Mouse (Mus musculus): ENCODE results near the gene Lamtor3. TPM values are rescaled to one million over a fixed set of nuclear protein-coding genes. Genes with fewer than 3 reads are reported as not detected.

Gene Lamtor3
- polyA plus RNA-seq, 1 experiment from 2014 or later = 103 TPM

- Histone ChIP-seq H3K27ac (no peak overlapping the region), H3K27me3 (no peaks in the 10 kb centered on the region), H3K4me1 (no peaks in the 10 kb centered on the region), H3K4me3 (replicated peaks) (no peak overlapping the region), H3K9ac (no peak overlapping the region), H3K36me3 (replicated peaks) (no peaks in the 10 kb centered on the region), H3K9me3 (no peaks in the 10 kb centered on the region), H3K4me2 (no peak overlapping the region)
- WGBS = 93% methylated on average over 9 of the region's 9 CpGs
- ATAC-seq (ENCODE audit: low FRiP score) = no peak
These were observed 50.6 kb downstream of the Lamtor3 start for GRCm38 (mm10) chr3:137968820-137969486.

GRCm38 (mm10) chr3:137969951-137970350 lies 51.6 kb downstream of the Lamtor3 start:
- no peak overlapping the region for H3K27ac ChIP-seq
- 51% methylated on average over 12 of the region's 12 CpGs for WGBS
- no peaks in the 10 kb centered on the region for H3K27me3 ChIP-seq
- H3K9me3 ChIP-seq = no peaks in the 10 kb centered on the region
- no peak overlapping the region for H3K9ac ChIP-seq
- no peaks in the 10 kb centered on the region for H3K36me3 ChIP-seq (replicated peaks)
- 0 out of 2 replicates have a peak, but pooled peaks have one; percentile 51 for ATAC-seq (ENCODE audit: low FRiP score)
- H3K4me1 ChIP-seq = no peaks in the 10 kb centered on the region
- H3K4me3 ChIP-seq (replicated peaks) = no peak overlapping the region
- H3K4me2 ChIP-seq = peak overlapping the region; percentile 25

- 79% methylated on average over 5 of the region's 5 CpGs for WGBS
These were observed 53.9 kb downstream of the Lamtor3 start for GRCm38 (mm10) chr3:137972224-137972623.

DNA sequence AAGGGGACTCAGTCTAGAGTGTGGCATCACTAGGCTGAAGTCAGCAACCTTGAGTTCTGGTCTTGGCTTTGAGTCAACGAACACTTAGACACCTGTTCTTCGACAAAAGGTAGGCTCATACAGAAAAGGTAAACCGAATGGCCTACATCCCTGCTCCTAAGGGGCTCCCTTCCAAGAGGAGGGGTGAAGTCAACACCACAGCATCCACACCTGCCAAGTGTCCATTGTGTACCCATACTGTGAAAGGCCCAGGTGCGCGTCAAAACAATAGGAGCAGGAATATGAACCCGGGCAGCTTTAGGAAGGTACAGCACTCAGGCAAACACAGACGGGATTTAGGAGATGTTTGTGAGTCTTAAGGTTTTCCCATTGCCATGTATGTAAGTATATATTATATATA lies 54.7 kb downstream of the Lamtor3 start:
- no peak for ATAC-seq (ENCODE audit: low FRiP score)
- H3K9me3 ChIP-seq = no peaks in the 10 kb centered on the region
- no peak overlapping the region for H3K4me2 ChIP-seq
- H3K27me3 ChIP-seq = no peaks in the 10 kb centered on the region
- peaks cover 12% of the 10 kb centered on the region for H3K4me1 ChIP-seq
- no peaks in the 10 kb centered on the region for H3K36me3 ChIP-seq (replicated peaks)
- no peak overlapping the region for H3K27ac ChIP-seq
- 92% methylated on average over 7 of the region's 7 CpGs for WGBS
- no peak overlapping the region for H3K4me3 ChIP-seq (replicated peaks)
- H3K9ac ChIP-seq = no peak overlapping the region

More at GRCm38 (mm10) chr3:137972224-137972623, 53.9 kb downstream of the Lamtor3 start:
- Histone ChIP-seq H3K36me3 (replicated peaks) (no peaks in the 10 kb centered on the region), H3K4me1 (peaks cover 5% of the 10 kb centered on the region), H3K27ac (no peak overlapping the region), H3K4me2 (no peak overlapping the region), H3K27me3 (no peaks in the 10 kb centered on the region), H3K9me3 (no peaks in the 10 kb centered on the region), H3K4me3 (replicated peaks) (no peak overlapping the region), H3K9ac (no peak overlapping the region)
- ATAC-seq (ENCODE audit: low FRiP score) = no peak

DNA sequence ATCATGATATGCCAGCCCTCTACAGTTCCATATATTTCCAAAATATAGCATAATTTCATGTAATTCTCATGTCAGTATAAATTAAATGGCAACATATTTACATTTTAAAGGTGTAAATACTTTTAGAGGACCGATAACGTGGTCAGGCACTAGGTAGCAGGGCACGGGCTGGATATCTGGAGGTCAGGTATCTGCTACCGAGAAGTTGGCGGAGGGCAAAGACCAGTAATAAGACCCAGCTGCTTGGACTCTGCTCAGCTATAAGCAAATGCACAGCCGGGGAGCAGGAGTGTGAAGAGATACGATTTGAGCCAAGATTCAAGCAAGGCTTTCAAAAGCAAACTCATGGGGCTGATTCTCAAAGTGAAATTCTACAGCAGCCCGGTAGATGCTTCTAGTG lies 56.0 kb downstream of the Lamtor3 start:
- Histone ChIP-seq H3K4me1 (peaks cover 12% of the 10 kb centered on the region), H3K27me3 (no peaks in the 10 kb centered on the region), H3K4me2 (no peak overlapping the region), H3K4me3 (replicated peaks) (no peak overlapping the region), H3K9ac (no peak overlapping the region), H3K9me3 (no peaks in the 10 kb centered on the region), H3K36me3 (replicated peaks) (no peaks in the 10 kb centered on the region), H3K27ac (no peak overlapping the region)
- 89% methylated on average over 8 of the region's 8 CpGs for WGBS
- no peak for ATAC-seq (ENCODE audit: low FRiP score)

GRCm38 (mm10) chr3:137975435-137975834 lies 57.1 kb downstream of the Lamtor3 start:
- 0 out of 2 replicates have a peak, but pooled peaks cover 4% of the 10 kb centered on the region for H3K27me3 ChIP-seq
- WGBS = 83% methylated on average over 7 of the region's 7 CpGs
- no peaks in the 10 kb centered on the region for H3K36me3 ChIP-seq (replicated peaks)
- no peaks in the 10 kb centered on the region for H3K9me3 ChIP-seq
- ATAC-seq (ENCODE audit: low FRiP score) = no peak
- no peak overlapping the region for H3K9ac ChIP-seq
- H3K4me1 ChIP-seq = peaks cover 15% of the 10 kb centered on the region
- no peak overlapping the region for H3K4me3 ChIP-seq (replicated peaks)
- H3K4me2 ChIP-seq = no peak overlapping the region
- no peak overlapping the region for H3K27ac ChIP-seq

DNA sequence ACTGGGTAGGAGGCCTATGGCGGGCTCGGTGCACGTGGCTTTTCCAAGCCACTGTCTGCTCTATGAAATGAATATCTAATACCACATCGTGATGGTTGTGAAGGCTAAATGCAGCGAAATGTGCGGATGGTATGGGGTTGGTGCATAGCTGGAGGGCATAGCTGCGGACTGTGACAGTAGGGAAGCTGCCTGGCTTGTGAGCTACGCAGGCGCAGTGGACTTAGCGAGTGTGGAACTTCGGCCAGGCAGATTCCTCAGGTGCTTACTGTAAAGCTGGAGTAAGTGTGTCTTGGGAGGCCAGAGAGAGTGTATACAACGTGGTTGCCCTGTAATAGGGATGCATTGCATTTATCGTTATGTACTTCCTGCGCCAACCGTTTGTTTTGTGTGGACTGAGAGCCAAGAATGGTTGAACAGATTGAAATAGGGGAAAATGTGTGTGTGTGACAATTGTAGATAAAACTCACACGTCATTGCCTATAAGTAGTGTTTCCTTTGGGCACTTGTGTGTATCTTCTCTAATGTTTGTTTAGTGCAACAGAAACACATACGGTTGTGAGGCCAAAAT lies 57.6 kb downstream of the Lamtor3 start:
- H3K4me2 ChIP-seq = no peak overlapping the region
- no peaks in the 10 kb centered on the region for H3K9me3 ChIP-seq
- H3K9ac ChIP-seq = no peak overlapping the region
- peaks cover 20% of the 10 kb centered on the region for H3K4me1 ChIP-seq
- no peak overlapping the region for H3K27ac ChIP-seq
- no peaks in the 10 kb centered on the region for H3K36me3 ChIP-seq (replicated peaks)
- no peak for ATAC-seq (ENCODE audit: low FRiP score)
- H3K27me3 ChIP-seq = 0 out of 2 replicates have a peak, but pooled peaks cover 5% of the 10 kb centered on the region
- 95% methylated on average over 17 of the region's 17 CpGs for WGBS
- no peak overlapping the region for H3K4me3 ChIP-seq (replicated peaks)

DNA sequence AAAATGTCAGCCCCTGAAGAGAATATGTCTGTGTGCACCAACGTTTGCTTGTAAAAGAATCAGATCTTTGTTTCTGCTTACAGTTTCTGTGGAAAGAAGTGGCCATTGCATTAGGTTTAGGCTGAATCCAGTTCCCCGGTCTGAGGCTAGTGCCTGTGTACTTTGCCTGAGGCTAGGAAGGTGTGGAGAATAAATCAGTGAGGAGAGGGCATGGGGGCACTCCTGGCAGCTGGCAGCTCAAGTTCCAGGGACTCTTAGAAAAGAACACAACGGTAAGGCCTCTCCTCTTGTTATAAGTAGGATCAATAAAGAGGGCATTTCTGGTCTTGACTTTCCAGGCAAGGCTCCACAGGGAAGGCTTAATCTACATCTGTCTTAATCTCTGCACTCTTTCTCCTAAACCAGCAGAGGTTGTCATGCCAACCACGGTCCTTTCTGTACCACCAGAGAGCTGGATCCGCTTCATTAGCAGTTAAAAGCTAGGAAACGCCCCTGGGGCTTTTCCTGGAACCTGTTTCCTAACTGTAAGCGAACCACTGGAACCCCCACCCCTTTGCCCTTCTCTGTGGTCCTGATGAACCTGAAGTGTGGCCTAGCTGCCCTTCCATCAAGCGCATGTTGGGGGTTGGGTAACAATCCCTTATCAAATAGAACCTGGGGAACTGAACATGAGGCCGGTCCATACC lies 58.8 kb downstream of the Lamtor3 start:
- WGBS = 17% methylated on average over 9 of the region's 9 CpGs
- peaks cover 25% of the 10 kb centered on the region for H3K4me1 ChIP-seq
- H3K27me3 ChIP-seq = 0 out of 2 replicates have a peak, but pooled peaks cover 5% of the 10 kb centered on the region
- H3K36me3 ChIP-seq (replicated peaks) = no peaks in the 10 kb centered on the region
- no peak overlapping the region for H3K4me3 ChIP-seq (replicated peaks)
- H3K27ac ChIP-seq = peak overlapping the region; percentile 85
- no peaks in the 10 kb centered on the region for H3K9me3 ChIP-seq
- peak; percentile 62 for ATAC-seq (ENCODE audit: low FRiP score)
- no peak overlapping the region for H3K9ac ChIP-seq
- peak overlapping the region; percentile 19; the same call in 1 of the 2 replicates for H3K4me2 ChIP-seq

GRCm38 (mm10) chr3:137977629-137978041 lies 59.3 kb downstream of the Lamtor3 start:
- Histone ChIP-seq H3K4me1 (peaks cover 25% of the 10 kb centered on the region), H3K9ac (no peak overlapping the region), H3K4me3 (replicated peaks) (no peak overlapping the region), H3K36me3 (replicated peaks) (no peaks in the 10 kb centered on the region), H3K27me3 (0 out of 2 replicates have a peak, but pooled peaks cover 5% of the 10 kb centered on the region), H3K27ac (peak overlapping the region; percentile 85), H3K4me2 (peak overlapping the region; percentile 19; the same call in 1 of the 2 replicates), H3K9me3 (no peaks in the 10 kb centered on the region)
- peak; percentile 67 for ATAC-seq (ENCODE audit: low FRiP score)
- WGBS = 17% methylated on average over 6 of the region's 6 CpGs

- Histone ChIP-seq H3K27me3 (0 out of 2 replicates have a peak, but pooled peaks cover 5% of the 10 kb centered on the region), H3K4me3 (replicated peaks) (no peak overlapping the region), H3K36me3 (replicated peaks) (no peaks in the 10 kb centered on the region), H3K9me3 (no peaks in the 10 kb centered on the region), H3K27ac (no peak overlapping the region), H3K4me2 (no peak overlapping the region), H3K4me1 (peaks cover 25% of the 10 kb centered on the region), H3K9ac (no peak overlapping the region)
- 57% methylated on average over 5 of the region's 5 CpGs for WGBS
- no peak for ATAC-seq (ENCODE audit: low FRiP score)
These were observed 59.9 kb downstream of the Lamtor3 start for GRCm38 (mm10) chr3:137978233-137978632.
